Mouse (Mus musculus) CD4-positive, CD25-positive, alpha-beta regulatory T cell, adult 2 months (primary cell): ENCODE data around the gene Gm20479.

Source experiments
- DNase-seq: peaks from one replicate; pipeline ENCODE4 v3.0.0-alpha.2; 2012; ENCODE audit warnings: low read depth, low spot score

The Gm20479 gene

DNA sequence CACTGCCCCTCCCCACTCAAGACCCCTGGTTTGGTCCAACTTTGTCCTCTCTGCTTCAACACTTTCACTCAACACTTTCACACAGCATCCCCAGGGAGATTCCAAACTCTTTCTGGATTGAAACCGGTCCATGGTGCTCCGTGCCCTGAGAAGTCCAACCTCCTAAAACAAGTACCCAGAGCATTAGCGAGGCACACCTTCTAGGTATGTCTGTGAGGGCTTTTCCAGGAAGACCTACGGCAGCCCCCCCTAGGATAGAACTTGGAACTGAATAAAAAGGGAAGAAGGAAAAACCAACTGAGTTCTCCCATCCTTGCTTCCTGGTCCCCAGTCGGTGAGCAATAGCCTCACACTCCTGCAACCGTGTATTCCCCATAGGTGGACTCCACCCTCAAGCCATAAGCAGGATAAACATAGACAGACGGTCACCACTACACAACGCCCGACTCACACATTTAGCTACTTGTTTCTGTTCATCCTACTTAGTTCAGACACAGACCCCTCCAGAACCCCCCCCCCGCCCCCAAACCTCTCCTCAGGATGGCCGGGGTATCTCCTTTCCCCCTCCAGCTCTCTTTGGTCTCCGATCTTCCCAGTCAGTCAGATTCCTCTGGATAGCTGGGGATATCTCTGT lies 45.5 kb downstream of the Gm20479 start:
- DNase-seq: no peak

DNA sequence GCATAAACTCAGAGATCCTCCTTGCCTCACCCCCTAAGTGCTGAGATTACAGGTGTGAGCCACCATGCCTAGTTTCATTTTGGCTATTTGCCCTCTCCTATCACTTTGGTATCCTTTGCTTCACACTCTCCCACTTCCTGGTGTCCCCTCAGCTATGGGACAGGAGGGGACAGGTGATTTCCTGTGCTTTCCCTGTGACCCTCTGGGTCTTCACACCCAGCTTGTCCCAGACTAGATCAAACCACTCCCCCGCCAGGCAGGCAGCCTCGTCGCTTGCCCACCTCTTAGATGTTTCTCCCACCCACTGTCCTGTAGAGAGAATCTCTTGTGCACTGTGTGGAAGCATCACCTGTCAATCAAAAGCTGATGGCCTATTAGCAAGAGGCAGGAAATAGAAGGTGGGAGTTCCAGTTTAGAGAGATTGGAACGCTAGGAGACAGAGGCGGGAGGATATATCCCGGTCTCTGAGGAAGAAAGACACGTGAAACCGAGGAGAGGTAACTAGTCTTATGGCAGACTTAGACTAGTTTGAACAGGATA lies 46.2 kb downstream of the Gm20479 start:
- DNase-seq: no peak

- DNase-seq: peak; percentile 17
Observed at GRCm38 (mm10) chr7:27310306-27310705, 46.9 kb downstream of the Gm20479 start.

GRCm38 (mm10) chr7:27309832-27310231 lies 47.4 kb downstream of the Gm20479 start:
- DNase-seq: no peak

DNA sequence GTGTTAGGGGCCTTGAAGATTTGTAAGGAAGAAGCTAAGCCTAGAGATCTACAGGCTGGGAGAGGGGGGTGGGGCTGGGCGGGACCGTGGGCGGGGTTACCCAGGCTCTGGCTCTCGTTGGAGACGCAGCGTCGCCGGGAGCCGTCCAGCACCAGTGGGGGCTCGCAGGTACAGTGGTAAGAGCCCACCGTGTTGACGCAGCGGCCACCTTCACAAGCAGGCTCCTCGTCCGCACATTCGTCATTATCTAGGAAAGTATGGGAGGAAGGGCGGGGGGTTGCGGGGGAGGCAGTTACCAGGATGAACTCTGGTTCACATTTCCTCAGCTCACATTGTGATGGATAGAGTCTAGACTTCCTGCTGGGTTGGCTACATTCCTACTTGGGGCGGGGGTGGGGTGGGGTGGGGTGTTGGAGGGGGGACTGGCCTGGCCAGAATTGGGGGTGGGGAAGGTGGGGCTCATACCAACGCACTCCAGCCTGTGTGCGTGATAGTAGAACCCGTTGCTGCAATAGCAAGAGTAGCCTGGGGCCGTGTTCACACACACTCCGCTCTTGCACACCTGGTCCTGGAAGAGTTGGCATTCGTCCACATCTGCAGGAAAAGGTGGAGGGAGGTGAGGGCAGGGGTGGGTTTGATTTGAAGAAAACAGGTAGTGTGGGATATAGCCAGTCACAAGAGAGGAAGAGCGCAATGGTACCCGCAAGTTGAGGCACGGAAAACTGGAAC lies 48.2 kb downstream of the Gm20479 start:
- peak; percentile 20 for DNase-seq

GRCm38 (mm10) chr7:27307551-27307950 lies 49.7 kb downstream of the Gm20479 start:
- no peak for DNase-seq

- DNase-seq: peak; percentile 52
Observed at GRCm38 (mm10) chr7:27306161-27307160, 50.8 kb downstream of the Gm20479 start.

DNA sequence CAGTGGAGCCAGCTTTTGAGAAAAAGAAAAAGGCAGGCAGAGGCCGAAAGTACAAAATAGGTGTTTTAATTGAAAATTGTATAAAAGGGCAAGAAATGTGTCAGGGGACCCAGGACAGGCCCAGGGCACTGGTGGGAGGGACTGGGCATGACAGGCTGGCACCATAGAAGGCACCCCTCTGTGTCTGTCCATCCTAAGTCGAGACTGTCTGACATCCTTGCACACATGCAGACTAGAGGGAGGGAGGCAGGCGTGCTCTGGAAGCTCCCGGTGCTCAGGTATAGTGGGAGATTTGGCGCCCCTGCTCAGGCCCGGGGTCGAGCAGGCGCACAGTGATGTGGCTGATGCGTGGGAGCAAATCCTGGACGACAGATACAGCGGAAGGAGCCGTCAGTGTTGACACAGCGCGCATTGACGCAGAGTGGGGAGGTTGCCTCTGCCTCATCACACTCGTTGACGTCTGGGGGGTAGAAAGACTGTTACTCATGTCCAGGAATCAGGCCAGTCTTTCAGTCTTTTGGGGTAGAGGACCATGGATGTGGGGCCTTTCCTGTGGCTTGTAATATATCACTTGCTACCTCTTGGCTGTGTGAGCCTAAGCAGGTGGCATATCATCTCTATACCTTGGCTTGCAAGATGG lies 52.0 kb downstream of the Gm20479 start:
- DNase-seq: no peak
